Mouse (Mus musculus): ENCODE measurements around the gene Erfe.
A peak's percentile ranks its signal among the peaks of the same experiment; 100 is the strongest.

Gene Erfe

DNA sequence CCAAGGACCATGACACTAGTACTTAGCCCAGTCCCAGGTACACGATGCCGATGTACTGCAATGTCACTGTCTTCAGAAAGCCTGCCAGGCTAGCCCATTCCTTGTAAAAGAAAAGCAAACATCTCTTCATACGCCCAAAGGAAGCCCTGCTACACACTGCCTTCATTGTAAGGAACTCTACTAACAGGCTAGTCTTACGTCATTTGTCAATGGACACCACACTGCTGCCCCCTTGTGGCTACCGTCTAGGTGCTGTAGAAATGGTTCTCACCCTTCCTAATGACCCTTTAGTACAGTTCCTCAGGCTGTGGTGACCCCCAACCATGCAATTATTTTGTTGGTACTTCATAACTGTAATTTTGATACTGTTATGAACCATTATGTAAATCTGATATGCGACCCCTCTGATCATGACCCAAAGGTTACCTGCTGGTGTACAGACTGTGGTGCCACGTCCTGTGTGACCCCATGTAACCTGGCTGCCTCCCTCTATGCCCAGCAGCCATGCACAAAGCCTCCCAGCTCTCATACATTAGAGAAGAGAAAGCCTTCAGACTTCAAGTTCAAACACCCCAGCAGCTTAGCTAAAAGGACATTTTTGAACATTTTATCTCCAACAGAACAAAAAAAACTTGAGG is 14.3 kb downstream of the Erfe start:
- DNase-seq, result peak; percentile 53

DNA sequence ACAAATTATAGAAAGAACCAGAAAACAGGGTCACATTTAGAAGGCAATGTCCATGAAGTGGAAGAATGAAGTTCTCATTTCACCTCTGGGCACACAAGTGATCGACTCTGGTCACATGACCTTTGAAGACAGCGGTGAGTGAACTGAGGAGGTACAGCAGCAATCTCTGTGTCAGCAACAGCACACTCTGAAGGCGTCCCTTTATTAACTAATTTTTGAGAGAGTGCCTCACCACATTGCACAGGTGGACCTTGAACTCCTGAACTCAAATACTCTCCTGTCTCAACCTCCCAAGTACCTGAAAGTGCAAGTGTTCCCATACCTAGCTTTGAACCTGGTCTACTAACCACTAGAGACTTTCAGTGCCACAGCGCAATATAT is 14.9 kb downstream of the Erfe start:
- no peak for DNase-seq

DNA sequence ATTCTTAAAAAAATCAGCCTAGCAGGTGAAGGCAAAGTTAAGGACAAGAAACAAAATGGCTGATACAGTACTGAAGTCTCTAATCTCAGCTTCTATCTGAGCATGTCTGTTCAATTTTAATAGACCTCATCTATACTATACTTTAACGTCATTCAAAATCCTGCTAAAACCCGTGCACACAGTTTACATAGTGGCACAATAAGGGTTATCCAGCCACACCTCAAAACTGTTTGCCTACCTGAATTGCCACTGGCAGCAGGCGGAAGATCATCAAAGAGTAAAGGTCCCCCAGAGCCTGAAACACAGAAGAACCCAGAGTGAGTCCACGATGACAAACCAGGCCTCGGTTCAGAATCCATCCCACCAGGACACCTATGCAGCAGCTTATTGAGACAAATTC is 24.1 kb downstream of the Erfe start:
- no peak for DNase-seq

DNA sequence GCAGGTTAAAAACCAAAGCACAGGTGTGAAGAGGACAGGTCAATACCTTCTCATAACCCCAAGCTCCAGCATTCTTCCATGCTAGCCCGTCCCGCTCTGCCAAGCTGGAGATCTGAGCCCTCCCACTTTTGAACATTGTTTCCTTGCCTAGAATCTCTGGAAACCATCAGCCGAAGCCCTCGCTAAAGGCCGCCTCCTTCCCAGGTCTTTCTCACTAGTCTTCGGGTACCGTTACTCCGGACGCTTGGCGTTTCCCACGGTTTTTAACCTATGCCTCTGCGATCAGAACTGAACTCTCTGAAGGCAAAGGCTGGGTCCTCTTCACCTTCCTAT is 31.7 kb downstream of the Erfe start:
- no peak for DNase-seq

DNA sequence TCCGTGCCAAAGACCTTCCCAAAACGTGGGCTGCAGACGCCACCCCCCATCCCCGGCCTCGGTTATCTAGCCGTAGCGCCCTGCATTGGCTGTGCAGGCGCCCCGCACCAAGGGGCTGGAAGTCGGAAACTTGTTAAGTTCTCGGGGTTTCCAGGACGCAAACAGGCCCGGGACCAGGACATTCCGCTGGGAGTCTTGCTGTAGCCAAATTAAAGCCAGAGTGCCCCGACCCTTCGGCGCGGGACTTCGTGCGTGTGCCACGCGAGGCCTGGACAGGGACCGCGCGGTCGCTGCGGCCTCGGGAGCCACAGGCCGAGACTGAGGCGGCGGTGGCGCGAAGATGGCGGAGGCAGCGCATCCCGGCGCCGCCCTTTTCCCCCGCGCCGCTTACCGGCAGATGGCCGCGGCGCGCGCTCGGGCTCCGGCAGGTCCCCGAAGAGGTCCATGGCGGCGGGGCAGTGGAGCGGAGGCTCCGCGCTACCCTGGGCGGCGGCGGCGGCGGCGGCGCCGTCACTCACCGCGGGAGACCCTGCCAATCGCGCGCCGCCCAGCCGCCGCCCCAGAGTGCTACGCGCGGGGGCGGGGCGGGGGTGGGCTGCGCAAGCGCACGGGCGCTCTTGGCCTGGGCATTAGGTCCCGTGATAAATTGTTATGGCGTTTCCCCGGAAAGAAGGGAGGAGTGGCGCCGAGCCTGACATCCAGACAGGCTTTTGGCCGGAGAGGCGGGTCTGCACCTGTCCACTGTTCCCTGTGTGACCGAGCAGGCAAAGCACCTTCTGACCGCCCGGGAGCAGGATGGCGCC is 32.2 kb downstream of the Erfe start, which contains the start of gene Ilkap:
Ilkap (minus strand) TSS at position 556 of the 803 bp plus-strand sequence.
- peak; percentile 82 for DNase-seq

DNA sequence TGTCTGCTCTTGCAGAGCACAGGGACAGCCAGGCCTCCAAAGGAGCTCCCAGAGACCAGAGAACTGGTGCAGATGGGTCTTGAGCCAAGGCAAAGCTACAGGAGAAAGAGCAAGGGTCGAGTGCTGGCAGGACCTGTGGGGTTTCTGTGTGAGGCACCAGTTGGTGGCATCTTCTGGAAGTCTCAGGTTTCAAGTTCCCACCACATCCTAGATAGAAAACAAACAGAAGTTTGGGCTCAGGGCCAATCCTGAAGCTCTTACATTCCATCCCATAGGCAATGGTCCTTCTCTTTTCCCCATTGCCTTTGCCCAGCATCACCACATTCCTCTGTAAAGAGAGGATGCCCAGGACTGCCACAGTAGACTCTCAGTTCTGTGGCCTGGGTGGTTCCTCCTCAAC is 38.7 kb downstream of the Erfe start:
- no peak for DNase-seq

DNA sequence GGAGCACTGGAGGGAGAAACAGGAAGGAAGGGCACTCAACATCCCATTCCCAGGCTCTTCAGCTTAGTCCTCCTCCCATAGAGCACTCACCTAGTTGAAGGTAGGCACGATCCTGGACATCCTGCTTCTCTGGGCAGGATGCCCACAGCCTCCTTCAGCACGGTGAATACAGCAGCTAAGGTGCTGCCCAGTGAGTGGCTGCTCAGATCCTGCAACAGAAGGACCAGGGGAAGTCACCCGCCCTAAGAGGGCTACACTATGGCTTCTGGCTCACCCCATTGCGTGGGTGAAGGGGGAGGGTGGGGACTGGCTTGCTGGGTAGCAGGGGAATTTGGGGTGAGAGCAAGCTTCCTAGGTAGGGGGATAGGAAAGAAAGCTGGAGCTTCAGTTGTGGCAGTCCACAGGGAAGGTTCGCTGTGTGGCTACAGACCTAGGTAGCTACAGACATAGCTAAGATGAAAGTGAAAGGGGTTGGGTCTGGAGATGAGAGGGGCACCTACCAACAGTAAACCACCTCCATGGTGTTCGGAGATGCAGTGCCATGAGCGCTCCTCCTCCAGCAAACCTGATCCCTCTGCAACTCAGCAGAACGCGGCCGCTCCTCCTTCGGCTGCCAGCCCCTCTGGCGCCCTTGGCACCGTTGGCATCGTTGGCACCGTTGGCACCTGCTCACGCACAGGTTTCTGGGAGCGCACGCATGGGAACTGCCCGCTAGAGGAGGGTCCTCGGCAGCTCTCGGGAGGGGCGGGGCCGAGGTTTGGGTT is 39.4 kb downstream of the Erfe start:
- DNase-seq, result peak; percentile 85

DNA sequence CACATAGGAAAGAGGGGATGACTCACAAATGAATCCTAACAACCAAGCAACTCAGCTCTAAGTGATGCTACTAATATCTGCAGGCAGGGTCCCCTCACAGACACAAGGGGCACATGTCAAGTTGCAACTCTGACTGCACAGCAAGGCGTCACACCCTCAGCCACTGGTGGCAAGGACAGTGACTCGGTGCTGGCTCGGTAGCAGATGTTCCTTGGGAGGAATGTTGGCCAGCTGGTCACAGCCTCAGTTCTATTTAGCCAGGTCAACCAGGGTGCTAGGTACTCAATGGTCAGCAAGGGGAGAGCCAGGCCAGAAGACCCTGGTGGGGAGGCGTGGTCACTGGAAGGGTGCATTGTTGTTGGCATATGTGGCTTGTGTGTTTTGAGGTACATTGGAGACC is 41.6 kb downstream of the Erfe start:
- DNase-seq, result no peak

DNA sequence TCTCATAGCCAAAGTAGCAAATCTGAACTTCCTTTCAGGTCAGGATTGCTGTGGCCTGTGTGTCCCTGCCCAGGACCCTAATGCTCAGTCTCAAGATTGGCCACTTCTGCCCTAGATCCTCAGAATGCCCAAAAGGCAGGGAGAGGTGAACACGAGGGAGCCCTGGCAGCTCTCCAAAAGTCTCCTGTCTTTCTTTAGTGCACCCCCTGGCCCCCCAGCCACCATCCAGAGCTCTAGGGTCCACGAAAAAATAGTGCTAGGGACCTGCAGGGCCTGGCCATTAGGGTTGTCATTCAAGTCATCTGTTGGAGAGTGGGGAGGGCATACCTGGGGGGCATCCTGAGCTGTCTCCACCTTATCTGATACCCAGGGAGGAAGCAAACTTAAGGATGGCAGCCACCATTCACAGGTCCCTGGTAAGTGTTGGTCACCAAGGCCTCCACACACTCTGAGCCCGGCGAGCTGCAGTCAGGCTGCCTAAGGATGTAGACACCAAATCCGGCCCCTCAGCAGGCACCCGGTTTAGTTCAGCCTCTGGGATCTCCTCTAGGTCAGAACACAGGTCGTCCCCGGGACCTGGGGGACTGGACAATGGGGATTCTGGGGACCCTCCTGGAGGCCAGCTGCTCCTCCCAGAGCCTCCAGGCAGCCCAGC is 45.5 kb downstream of the Erfe start:
- no peak for DNase-seq

DNA sequence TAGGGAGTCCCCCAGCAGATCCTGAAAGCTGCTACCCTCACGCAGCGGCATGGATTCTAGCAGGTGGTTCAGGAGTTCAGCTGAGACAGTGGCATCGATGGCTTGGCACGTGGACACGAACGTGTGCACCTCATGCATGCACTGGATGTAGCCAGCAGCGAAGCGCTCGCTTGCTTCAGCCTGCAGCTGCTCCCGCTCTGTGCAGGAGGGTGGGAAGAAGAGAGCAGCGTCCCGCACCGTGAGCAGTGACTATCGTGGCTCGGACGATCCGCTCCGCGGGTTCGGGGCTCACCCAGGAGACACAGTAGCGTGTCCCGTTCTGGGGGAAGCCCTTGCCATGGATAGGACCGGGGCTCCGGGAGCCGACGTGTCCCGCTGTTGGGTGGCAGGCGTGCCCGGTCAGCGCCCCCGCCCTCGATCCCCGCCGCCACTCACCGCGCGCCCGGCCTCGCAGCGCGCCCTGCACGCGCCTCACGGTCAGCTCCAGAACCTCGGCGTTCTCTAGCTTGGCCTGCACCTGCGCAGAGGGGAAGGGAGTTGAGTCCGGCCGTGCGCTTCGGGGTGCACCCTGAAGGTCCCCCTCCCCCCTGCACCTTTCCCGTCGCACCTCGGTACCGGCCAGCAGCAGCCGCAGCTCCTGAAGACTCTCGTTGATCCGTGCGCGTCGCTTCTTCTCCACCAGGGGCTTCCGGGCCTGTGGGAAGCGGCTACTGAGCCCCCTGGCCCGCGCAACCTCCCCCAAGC is 46.2 kb downstream of the Erfe start:
- DNase-seq, result peak; percentile 48

DNA sequence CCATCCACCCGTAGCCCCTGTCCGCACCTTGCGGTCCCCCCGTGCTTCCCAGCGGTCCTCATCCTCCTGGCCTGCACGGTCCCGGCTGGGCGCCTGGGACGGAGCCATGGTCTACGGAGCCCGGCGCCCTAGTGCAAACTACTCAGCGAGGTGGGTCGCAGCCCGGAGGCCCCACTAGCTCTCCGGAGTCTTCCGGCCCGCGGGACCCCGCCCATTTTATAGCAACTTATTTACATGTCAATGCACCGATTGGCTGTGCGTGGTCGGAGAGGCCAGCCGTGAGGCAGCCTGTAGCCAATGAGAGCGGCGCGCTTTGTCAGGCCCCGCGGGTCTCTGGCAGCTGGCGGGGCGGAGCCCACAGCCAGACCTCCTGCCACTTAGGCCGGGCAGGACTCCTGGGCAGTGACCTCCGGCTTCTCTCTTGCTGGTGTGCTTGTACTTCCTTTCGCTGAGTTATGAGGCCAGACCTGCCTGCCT is 46.8 kb downstream of the Erfe start:
- DNase-seq, result peak; percentile 90

DNA sequence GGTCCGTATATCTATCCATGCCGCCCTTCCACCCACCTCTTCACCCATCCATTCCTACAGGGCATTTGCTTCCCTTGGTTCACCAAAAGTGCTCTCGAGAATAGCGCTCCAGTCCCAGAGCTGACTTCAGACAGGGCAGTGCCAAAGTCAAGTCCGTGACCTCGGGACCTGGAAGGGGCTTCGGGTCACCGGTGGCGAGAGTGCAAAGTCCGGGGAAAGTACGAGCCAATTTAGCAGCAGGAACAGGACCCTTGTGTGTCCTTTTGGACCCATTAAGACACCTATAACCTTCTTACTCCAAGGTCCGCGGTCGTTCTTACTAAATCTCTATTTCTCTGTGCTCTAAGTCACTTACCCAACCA is 47.3 kb downstream of the Erfe start:
- no peak for DNase-seq

DNA sequence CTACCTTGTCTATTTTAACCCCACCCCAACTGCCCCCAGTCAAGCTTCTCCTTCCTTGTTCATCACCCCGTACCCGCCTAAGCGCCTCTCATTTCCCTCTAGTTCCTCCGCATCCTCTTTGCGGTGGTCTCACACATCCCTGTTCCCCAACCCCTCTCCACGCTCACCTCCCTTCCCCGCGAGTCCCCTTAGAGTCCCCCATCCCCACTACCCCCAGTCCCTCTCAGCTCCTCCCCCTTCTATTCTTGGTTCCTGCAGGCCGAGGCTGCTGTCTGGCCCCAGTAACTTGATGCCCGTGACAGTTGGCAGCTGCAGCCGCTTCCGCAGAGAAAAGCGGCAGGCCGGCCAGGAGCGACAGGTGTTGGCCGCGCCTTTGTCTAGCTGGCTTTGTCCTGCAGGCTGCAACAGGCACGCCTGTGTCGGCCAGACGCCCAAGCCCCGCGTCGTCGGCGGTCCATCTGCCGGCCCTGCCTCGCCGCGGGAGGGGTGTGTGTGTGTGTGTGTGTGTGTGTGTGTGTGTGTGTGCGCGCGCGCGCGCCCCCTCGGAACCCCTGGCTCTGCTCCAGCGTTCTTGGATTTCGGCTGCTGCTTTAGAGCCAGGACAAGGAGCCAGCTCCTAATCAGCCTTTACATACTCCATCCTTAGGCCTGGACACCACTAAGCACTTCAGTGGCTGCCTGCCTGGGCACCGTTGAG is 47.8 kb downstream of the Erfe start, which contains the start of gene Hes6:
Hes6 (minus strand) TSS at position 141 of the 697 bp plus-strand sequence.
- DNase-seq, result peak; percentile 84

DNA sequence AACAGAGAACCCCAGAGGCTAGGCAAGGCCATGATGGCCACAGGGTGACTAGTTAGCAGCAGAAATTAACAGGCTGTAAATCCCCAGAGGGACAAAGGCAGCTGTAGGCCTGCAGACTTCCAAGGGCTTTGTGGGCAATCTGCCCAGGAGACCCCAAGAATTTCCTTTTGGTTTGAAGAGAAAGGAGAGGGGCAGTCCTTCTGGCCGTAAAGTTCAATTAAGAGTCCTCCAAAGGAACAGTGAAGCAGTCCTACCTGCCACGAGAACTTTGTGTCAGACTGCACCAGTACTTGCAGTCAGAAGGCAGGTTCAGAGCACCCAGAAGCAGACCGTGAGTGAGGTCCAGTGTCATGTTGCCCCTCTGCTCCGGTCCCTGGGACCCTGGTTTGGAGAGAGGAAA is 48.7 kb downstream of the Erfe start:
- DNase-seq, result no peak

DNA sequence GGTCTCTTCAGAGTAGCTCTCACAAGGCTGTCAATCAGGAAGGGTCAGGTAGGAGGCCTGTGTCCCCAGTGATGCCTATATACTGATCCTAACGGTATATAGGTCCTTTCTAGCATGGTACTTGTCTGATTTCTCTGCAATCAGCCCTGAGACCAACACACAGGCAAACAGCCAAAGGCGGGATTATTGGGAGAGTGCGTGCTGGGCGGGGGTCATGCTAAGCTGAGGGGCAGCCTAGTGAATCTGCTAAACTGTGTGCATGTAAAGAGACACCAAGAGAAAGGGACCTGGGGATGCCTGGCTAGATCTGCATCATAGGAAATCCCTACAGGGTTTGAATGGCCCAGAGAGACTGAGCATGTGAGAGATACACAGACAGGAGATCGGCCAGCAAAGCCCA is 49.1 kb downstream of the Erfe start:
- DNase-seq, result no peak

DNA sequence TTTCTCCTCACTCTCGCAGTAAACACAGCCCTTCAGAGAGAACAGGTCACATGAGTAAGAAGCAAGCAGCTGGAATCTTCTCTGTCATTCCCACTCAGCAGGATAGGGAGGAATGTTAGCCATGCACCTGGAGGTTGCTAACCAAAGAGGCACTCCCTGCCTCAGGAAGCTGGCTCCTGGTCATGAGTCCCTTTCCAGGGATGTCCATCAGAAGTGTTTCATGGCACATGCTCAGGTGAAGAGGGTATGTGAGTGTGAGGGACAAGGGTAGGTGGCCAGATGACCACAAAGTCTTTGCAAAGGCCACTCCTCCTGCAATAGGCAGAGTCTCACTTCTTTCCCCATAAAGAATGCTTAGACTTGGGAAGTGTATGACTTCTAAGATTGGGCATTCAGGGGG is 51.8 kb downstream of the Erfe start:
- no peak for DNase-seq

DNA sequence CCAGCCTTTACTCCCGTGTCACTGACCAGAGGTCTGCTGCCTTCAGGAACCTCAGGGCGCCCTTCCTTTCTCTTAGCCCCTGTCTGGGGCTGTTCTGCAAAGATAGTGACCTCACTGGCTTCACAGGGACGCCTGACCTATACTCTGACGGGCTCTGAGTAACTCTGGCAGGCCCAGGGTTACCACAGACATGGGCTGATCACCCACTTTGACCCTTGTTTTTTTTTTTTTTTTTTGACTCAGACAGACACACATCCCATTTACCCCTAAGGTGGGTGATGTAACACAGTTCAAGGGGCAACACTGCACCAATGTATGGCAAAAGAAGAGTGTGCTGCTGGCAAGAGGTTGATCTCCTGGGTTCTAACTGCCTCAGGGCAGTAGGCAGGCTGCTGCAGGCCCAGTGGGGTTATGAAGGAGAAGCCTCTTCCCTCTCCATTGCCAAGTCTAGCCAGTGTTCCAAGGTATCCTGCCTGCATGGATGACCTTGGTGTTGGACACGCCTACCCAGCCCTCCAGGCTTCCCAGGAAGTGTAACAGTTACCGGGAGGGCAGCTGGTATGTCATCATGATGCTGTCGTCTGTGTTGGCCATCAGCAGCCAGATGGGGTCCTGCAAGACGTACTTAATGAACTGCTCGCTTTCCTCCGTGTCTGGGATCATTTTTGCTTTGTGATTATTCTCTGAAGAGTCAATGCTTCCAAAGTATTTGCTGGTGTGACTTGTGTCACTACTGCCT is 53.8 kb downstream of the Erfe start:
- DNase-seq, result no peak

DNA sequence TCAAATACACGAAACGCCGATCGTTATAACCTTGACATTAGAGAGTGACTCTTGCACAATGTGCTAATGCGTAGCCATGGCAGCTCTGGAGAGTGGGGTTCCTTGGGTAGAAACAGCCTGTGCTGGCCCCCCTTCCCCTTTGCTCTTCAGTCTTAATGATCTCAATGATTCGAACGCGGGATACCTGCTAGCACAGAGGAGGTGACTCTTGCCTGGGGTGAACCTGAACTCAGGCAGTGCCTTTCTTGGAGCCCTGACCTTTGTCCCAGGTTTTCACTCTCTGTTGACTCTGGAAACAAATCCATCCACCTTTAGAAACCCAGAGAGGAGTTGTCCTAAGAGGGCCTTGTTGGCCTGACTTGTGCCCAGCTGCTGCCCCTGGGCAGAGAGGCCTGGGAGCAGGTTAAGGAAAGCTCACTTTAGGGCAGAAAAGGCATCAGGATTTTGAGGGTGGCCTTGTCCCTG is 54.4 kb downstream of the Erfe start:
- DNase-seq, result no peak

Data from cerebellum, adult 11 months (tissue).